Mouse (Mus musculus): Measurements from ENCODE around the gene Micu1. TPM values are rescaled to one million over a fixed set of nuclear protein-coding genes. Genes with fewer than 3 reads are reported as not detected.
A peak's percentile ranks its signal among the peaks of the same experiment; 100 is the strongest.

Micu1 gene
- total RNA-seq, 1 experiment, result 23.6 TPM

DNA sequence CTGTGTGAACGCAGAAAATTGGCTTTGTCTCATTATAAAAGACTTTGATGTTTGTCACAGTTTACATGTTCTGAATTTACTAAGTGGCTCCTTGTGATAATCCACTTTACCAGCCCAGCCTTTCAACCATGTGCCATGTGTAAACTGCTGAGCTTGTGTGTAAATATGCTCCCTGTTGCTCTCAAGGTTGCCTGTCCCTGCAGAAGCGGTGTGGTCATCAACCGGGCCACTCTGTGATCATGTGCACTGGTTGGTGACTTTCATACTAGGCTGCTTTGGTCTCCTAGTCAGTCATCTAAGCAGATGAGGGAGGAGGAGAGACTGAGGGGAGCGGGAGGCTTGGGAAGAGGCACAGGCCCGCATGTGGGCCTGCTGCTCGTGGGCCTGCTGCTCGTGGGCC lies 45.1 kb downstream of the Micu1 start:
- Histone ChIP-seq H3K36me3 (ENCODE audit: control insufficient read depth, insufficient read depth, low read length, poor library complexity, severe bottlenecking) (no peaks in the 10 kb centered on the region), H3K9ac (ENCODE audit: insufficient read depth, low read depth, low read length, poor library complexity, severe bottlenecking) (no peak overlapping the region)

DNA sequence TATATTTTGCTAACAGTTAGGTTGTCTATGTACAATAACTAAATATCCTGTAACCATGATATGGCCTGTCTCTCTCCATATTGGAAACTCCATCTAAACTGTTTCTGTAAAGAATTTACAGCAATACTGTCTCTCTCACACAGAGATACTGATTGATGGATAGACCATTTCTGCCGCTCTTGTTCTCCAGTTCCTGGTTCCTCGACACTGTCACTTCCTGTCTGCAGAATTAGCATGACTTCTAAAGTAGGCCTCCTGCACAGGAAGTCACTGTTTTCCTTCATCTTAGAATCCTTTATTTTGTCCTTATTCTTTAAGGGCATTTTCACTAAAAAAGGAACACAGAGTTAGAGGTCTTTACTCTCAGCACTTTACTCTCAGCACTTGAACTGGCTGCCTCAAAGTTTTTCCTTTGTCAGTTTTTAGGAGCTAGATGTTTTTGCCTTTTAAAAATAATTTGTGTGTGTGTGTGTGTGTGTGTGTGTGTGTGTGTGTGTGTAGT lies 46.5 kb downstream of the Micu1 start:
- in situ Hi-C loops (cut with MboI; ENCODE audit: low sequenced_read_pairs in 2 of 2, unreplicated experiment in 2 of 2), result no loop called here
- Histone ChIP-seq H3K4me3 (ENCODE audit: insufficient read depth in 1 of 2, low read depth in 1 of 2, low read length in 2 of 2, poor library complexity in 1 of 2, severe bottlenecking in 1 of 2) (no peak overlapping the region), H3K9ac (ENCODE audit: insufficient read depth, low read depth, low read length, poor library complexity, severe bottlenecking) (no peak overlapping the region), H3K27ac (ENCODE audit: insufficient read depth, low read depth, low read length, poor library complexity, severe bottlenecking) (no peak overlapping the region), H3K36me3 (ENCODE audit: control insufficient read depth, insufficient read depth, low read length, poor library complexity, severe bottlenecking) (no peaks in the 10 kb centered on the region), H3K4me1 (ENCODE audit: control insufficient read depth in 2 of 2, insufficient read depth in 2 of 2, low read length in 2 of 2, poor library complexity in 1 of 2) (peaks cover 0 to 7% of the 10 kb centered on the region in 2 experiments; a peak in 2 of 4 replicates), H3K9me3 (ENCODE audit: control insufficient read depth, insufficient read depth, low read depth, low read length) (no peaks in the 10 kb centered on the region)
- DNase-seq (ENCODE audit: low read depth, low spot score), result no peak
- TF ChIP-seq ZC3H11A (IDR thresholded peaks at IDR 0.05; ENCODE audit: borderline replicate concordance, low read depth, low read length) (no peak), CHD2 (IDR thresholded peaks at IDR 0.05; ENCODE audit: low read depth, low read length) (no peak), HCFC1 (IDR thresholded peaks at IDR 0.05; ENCODE audit: borderline replicate concordance, insufficient read depth, low read length) (no peak), ZNF384 (IDR thresholded peaks at IDR 0.05; ENCODE audit: low read depth, low read length) (no peak), MAFK (IDR thresholded peaks at IDR 0.05; ENCODE audit: insufficient read depth, low read depth, low read length) (no peak)

More for the DNA sequence above, 45.1 kb downstream of the Micu1 start:
- Histone ChIP-seq H3K9me3 (ENCODE audit: control insufficient read depth, insufficient read depth, low read depth, low read length) (no peaks in the 10 kb centered on the region), H3K4me3 (ENCODE audit: insufficient read depth in 1 of 2, low read depth in 1 of 2, low read length in 2 of 2, poor library complexity in 1 of 2, severe bottlenecking in 1 of 2) (no peak overlapping the region), H3K27ac (ENCODE audit: insufficient read depth, low read depth, low read length, poor library complexity, severe bottlenecking) (no peak overlapping the region), H3K4me1 (ENCODE audit: control insufficient read depth in 2 of 2, insufficient read depth in 2 of 2, low read length in 2 of 2, poor library complexity in 1 of 2) (peaks cover 0 to 3% of the 10 kb centered on the region in 2 experiments; a peak in 1 of 4 replicates)
- DNase-seq (ENCODE audit: low read depth, low spot score), result no peak
- no peak for TF ChIP-seq MAFK (IDR thresholded peaks at IDR 0.05; ENCODE audit: insufficient read depth, low read depth, low read length)
- TF ChIP-seq CHD2 (IDR thresholded peaks at IDR 0.05; ENCODE audit: low read depth, low read length), result no peak
- TF ChIP-seq ZNF384 (IDR thresholded peaks at IDR 0.05; ENCODE audit: low read depth, low read length), result no peak
- no peak for TF ChIP-seq HCFC1 (IDR thresholded peaks at IDR 0.05; ENCODE audit: borderline replicate concordance, insufficient read depth, low read length)
- TF ChIP-seq ZC3H11A (IDR thresholded peaks at IDR 0.05; ENCODE audit: borderline replicate concordance, low read depth, low read length), result no peak
- in situ Hi-C loops (cut with MboI; ENCODE audit: low sequenced_read_pairs in 2 of 2, unreplicated experiment in 2 of 2), result no loop called here

DNA sequence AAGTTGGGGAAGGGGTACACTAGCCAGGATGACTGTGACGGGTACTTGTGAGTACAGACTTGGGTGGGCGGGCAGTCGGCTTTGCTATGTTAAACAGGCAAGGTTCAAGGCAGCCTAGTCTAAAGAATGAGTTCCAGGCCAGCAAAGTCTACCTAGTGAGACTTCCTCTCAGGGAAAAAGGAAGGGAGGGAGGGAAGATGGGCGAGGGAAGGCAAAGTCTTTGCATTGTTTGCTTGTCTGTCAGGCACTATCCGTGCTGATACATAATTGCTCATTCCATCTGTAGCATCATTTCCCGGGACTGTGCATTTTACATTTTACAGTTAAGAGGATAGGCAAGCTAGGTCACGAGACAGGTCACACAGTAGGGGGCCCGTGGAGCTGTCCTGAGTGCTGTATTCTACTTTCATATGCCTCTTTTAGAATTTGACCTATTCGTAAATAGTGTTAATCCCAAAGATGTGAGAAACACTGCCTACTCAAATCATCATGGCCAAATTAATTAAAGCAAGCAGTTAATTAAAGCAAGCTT lies 51.3 kb downstream of the Micu1 start:
- Histone ChIP-seq H3K9me3 (ENCODE audit: control insufficient read depth, insufficient read depth, low read depth, low read length) (no peaks in the 10 kb centered on the region), H3K4me3 (ENCODE audit: insufficient read depth in 1 of 2, low read depth in 1 of 2, low read length in 2 of 2, poor library complexity in 1 of 2, severe bottlenecking in 1 of 2) (peak overlapping the region in 1 of 2 experiments; percentile 34; a peak in 2 of 4 replicates), H3K9ac (ENCODE audit: insufficient read depth, low read depth, low read length, poor library complexity, severe bottlenecking) (no peak overlapping the region), H3K4me1 (ENCODE audit: control insufficient read depth in 2 of 2, insufficient read depth in 2 of 2, low read length in 2 of 2, poor library complexity in 1 of 2) (peaks cover 11 to 16% of the 10 kb centered on the region in 2 experiments), H3K36me3 (ENCODE audit: control insufficient read depth, insufficient read depth, low read length, poor library complexity, severe bottlenecking) (no peaks in the 10 kb centered on the region), H3K27ac (ENCODE audit: insufficient read depth, low read depth, low read length, poor library complexity, severe bottlenecking) (peak overlapping the region; percentile 73)
- in situ Hi-C loops (cut with MboI; ENCODE audit: low sequenced_read_pairs in 2 of 2, unreplicated experiment in 2 of 2), result no loop called here
- TF ChIP-seq MAFK (IDR thresholded peaks at IDR 0.05; ENCODE audit: insufficient read depth, low read depth, low read length) (no peak), CHD2 (IDR thresholded peaks at IDR 0.05; ENCODE audit: low read depth, low read length) (no peak), ZNF384 (IDR thresholded peaks at IDR 0.05; ENCODE audit: low read depth, low read length) (no peak), HCFC1 (IDR thresholded peaks at IDR 0.05; ENCODE audit: borderline replicate concordance, insufficient read depth, low read length) (no peak), ZC3H11A (IDR thresholded peaks at IDR 0.05; ENCODE audit: borderline replicate concordance, low read depth, low read length) (no peak)
- DNase-seq (ENCODE audit: low read depth, low spot score), result peak; percentile 56

DNA sequence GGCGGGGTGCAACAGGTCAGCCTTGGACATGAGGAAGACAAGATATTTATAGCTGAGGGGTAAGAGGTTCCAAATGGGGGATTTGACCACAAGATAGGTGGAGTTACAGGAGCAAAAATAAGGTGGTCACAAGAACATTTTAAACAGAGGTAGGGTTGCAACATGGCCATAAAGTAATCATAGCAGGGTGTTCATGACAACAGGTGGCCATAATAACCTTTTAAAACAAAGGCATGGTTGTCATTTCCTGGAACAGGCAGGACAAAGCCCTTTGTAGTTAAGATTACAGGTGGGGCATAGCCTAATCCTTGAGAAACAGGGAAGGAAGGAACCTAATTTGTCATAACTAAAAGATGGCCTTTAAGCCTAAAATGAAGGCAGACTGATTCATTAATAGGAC lies 51.8 kb downstream of the Micu1 start:
- Histone ChIP-seq H3K4me3 (ENCODE audit: insufficient read depth in 1 of 2, low read depth in 1 of 2, low read length in 2 of 2, poor library complexity in 1 of 2, severe bottlenecking in 1 of 2) (no peak overlapping the region), H3K9me3 (ENCODE audit: control insufficient read depth, insufficient read depth, low read depth, low read length) (no peaks in the 10 kb centered on the region), H3K36me3 (ENCODE audit: control insufficient read depth, insufficient read depth, low read length, poor library complexity, severe bottlenecking) (no peaks in the 10 kb centered on the region), H3K4me1 (ENCODE audit: control insufficient read depth in 2 of 2, insufficient read depth in 2 of 2, low read length in 2 of 2, poor library complexity in 1 of 2) (peaks cover 11 to 16% of the 10 kb centered on the region in 2 experiments), H3K9ac (ENCODE audit: insufficient read depth, low read depth, low read length, poor library complexity, severe bottlenecking) (no peak overlapping the region), H3K27ac (ENCODE audit: insufficient read depth, low read depth, low read length, poor library complexity, severe bottlenecking) (no peak overlapping the region)
- peak; percentile 27 for DNase-seq (ENCODE audit: low read depth, low spot score)
- TF ChIP-seq HCFC1 (IDR thresholded peaks at IDR 0.05; ENCODE audit: borderline replicate concordance, insufficient read depth, low read length) (no peak), ZC3H11A (IDR thresholded peaks at IDR 0.05; ENCODE audit: borderline replicate concordance, low read depth, low read length) (no peak), CHD2 (IDR thresholded peaks at IDR 0.05; ENCODE audit: low read depth, low read length) (no peak), MAFK (IDR thresholded peaks at IDR 0.05; ENCODE audit: insufficient read depth, low read depth, low read length) (0 out of 2 replicates have a peak, but pooled peaks have one; percentile 16)
- in situ Hi-C loops (cut with MboI; ENCODE audit: low sequenced_read_pairs in 2 of 2, unreplicated experiment in 2 of 2), result no loop called here
